Mouse (Mus musculus) macrophage (primary cell): ENCODE measurements around the gene Myom3. TPM values are rescaled to one million over a fixed set of nuclear protein-coding genes. Genes with fewer than 3 reads are reported as not detected.

Source experiments
- H3K27ac ChIP-seq: fragments of 350-480 bp; formaldehyde crosslinking; 2 replicates; pipeline ENCODE4 v1.9.0; 2021
- H3K36me3 ChIP-seq: fragments of 350-480 bp; formaldehyde crosslinking; 2 replicates; pipeline ENCODE4 v1.9.0; 2021; ENCODE audit errors: inconsistent target
- H3K4me3 ChIP-seq: fragments of 350-480 bp; formaldehyde crosslinking; 2 replicates; pipeline ENCODE4 v1.9.0; 2021; ENCODE audit errors: inconsistent target
- H3K79me2 ChIP-seq: fragments of 350-480 bp; formaldehyde crosslinking; 2 replicates; pipeline ENCODE4 v1.9.0; 2021; ENCODE audit errors: inconsistent target
- WGBS: methylation state at CpG from one replicate; pipeline ENCODE4 v1.1.7; 2026; ENCODE audit warnings: inconsistent platforms; ENCODE audit not compliant: missing documents; 5-methylcytosine and 5-hydroxymethylcytosine counted together
- polyA plus RNA-seq: library from polyadenylated mRNA; stranded (reverse); fragments of 250-400 nt; gene quantifications from 3 replicates; pipeline ENCODE4 v1.2.4, GENCODE M21; 2018; ENCODE audit warnings: inconsistent platforms

Gene Myom3
- polyA plus RNA-seq, 1 experiment from 2014 or later = 0.09 TPM

GRCm38 (mm10) chr4:135847581-135847980 lies 88.1 kb downstream of the Myom3 start:
- WGBS = 56% methylated on average over 5 of the region's 5 CpGs

GRCm38 (mm10) chr4:135850411-135851095 lies 91.0 kb downstream of the Myom3 start:
- no peak overlapping the region for H3K4me3 ChIP-seq
- no peaks in the 10 kb centered on the region for H3K79me2 ChIP-seq
- no peaks in the 10 kb centered on the region for H3K36me3 ChIP-seq
- H3K27ac ChIP-seq = no peak overlapping the region
- 78% methylated on average over 11 of the region's 13 CpGs for WGBS

More at GRCm38 (mm10) chr4:135847581-135847980, 88.1 kb downstream of the Myom3 start:
- no peak overlapping the region for H3K27ac ChIP-seq
- no peaks in the 10 kb centered on the region for H3K36me3 ChIP-seq
- H3K4me3 ChIP-seq = no peak overlapping the region
- no peaks in the 10 kb centered on the region for H3K79me2 ChIP-seq

DNA sequence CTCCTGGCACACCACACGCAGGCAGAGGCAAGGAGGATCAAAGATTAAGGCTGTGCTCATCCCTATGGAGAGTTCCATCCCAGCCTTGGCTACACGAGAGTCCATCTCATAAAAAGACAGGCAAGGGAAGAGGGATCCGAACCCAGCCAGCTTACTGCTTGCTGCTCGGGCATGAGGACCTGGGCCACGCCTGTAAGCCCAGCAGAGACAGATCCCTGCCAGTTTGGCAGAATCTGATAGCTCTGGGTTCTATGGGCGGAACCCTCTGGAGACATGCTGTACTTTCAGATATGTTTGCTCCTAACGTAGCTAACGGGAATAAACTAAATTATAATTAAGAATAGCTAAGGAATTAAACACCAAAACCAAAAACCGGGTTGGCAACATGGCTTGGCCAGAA lies 92.4 kb downstream of the Myom3 start:
- no peaks in the 10 kb centered on the region for H3K36me3 ChIP-seq
- H3K79me2 ChIP-seq = peaks cover 4% of the 10 kb centered on the region
- WGBS = 93% methylated on average over 9 of the region's 9 CpGs
- no peak overlapping the region for H3K4me3 ChIP-seq
- H3K27ac ChIP-seq = no peak overlapping the region

DNA sequence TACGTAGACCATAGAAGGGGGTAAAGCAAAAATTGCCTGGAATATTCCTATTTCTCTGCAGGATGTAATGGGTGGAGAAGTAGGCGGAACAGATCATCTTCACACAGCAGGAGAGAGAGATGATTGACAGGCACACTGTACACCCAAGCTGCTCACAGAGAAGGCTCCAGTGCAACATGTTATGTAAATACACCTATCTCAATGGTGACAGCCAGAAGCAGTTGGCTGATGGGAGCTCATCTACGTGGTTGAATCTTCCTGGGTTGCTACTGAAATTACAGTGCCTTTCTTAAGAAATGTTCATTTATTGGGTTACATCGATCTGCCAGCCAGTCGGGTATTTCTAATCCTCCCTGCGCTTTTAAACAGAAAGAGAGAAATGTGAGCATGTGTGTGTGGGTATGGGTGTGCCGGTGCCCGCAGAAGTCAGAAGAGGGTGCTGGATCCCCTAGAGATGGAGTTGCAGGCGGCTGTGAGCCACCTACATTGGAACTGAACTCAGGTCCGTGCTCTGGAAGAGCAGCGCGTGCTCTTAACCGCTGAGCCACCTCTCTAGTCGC lies 94.6 kb downstream of the Myom3 start:
- H3K27ac ChIP-seq = no peak overlapping the region
- 93% methylated on average over 13 of the region's 14 CpGs for WGBS

GRCm38 (mm10) chr4:135854630-135855029 lies 95.1 kb downstream of the Myom3 start:
- Histone ChIP-seq H3K79me2 (peaks cover 31% of the 10 kb centered on the region), H3K36me3 (no peaks in the 10 kb centered on the region), H3K27ac (no peak overlapping the region; the same call in 1 of the 2 replicates), H3K4me3 (no peak overlapping the region)
- 78% methylated on average over 9 of the region's 11 CpGs for WGBS

More for the DNA sequence above, 94.6 kb downstream of the Myom3 start:
- Histone ChIP-seq H3K79me2 (peaks cover 26% of the 10 kb centered on the region), H3K36me3 (no peaks in the 10 kb centered on the region), H3K4me3 (no peak overlapping the region)

DNA sequence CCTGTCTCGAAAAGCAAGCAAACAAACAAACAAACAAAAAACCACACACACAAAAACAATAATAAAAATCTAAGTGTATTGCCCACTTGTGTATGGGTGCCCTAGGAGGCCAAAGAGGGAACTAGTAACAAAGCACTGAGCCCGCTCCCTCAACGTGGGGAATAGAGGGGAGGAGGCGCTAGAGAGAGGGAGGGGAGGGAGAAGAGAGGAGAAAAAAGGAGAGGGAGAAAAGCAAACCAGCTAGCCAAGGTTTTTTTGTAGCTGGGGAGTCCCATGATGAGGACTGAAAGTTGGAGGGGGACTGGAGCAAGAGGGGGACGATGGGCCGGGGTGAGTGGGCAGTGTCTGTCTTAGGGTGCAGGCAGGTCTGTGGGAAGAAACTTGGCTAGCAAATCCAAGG lies 95.6 kb downstream of the Myom3 start:
- H3K79me2 ChIP-seq = peaks cover 36% of the 10 kb centered on the region
- peak overlapping the region; percentile 90 for H3K27ac ChIP-seq
- peak overlapping the region; percentile 70 for H3K4me3 ChIP-seq
- no peaks in the 10 kb centered on the region for H3K36me3 ChIP-seq
- 4% methylated on average over 5 of the region's 6 CpGs for WGBS

- Histone ChIP-seq H3K79me2 (peaks cover 42% of the 10 kb centered on the region), H3K36me3 (no peaks in the 10 kb centered on the region), H3K27ac (peak within 1 kb of the TSS; percentile 90), H3K4me3 (peak within 1 kb of the TSS; percentile 84)
- WGBS = 2% methylated on average over 53 of the region's 67 CpGs
Measured at GRCm38 (mm10) chr4:135855536-135856222, 96.2 kb downstream of the Myom3 start, which contains the start of gene Srsf10. Srsf10 (plus strand) TSS chr4:135855747.

GRCm38 (mm10) chr4:135856223-135857091 lies 96.9 kb downstream of the Myom3 start:
- Histone ChIP-seq H3K36me3 (no peaks in the 10 kb centered on the region), H3K79me2 (peaks cover 50% of the 10 kb centered on the region)
- under 1% methylated on average over 91 of the region's 91 CpGs for WGBS

DNA sequence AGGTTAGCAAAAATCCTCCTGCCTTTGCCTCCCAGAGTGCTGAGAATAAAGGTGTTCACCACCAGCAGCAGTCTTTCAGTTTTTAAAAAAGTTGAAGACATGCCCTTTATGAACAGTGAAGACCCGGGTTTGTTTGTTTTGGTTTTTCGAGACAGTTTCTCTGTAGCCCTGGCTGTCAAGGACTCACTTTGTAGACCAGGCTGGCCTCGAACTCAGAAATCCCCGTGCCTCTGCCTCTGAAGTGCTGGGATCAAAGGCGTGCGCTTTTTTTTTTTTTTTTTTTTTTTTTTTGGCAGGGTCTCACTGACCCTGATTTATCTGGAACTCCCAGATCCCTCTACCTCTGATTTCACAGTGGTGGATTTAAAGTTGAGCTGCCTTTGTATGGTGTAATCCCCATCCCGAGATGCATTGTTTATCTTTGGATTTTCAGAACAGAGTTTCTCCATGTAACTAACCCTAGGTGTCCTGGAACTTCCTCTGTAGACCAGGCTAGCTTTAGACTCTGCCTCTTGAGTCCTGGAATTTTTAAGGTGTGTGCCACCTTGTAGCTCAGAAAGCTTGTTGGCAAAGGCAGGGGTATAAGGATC lies 98.2 kb downstream of the Myom3 start:
- Histone ChIP-seq H3K27ac (0 out of 2 replicates have a peak overlapping the region, but pooled peaks have one; percentile 60), H3K79me2 (peaks cover 62% of the 10 kb centered on the region), H3K36me3 (peaks cover 4% of the 10 kb centered on the region; the same call in 1 of the 2 replicates), H3K4me3 (peak overlapping the region; percentile 84)
- 17% methylated on average over 5 of the region's 7 CpGs for WGBS

More at GRCm38 (mm10) chr4:135856223-135857091, 96.9 kb downstream of the Myom3 start:
- H3K4me3 ChIP-seq = peak overlapping the region; percentile 84
- H3K27ac ChIP-seq = peak overlapping the region; percentile 60

Other genes starting within 250 kb of the Myom3 start
- not detected in 3 replicates for gene Grhl3, start 186.1 kb upstream of the Myom3 start, polyA plus RNA-seq
- 0.04 TPM in 1 of 3 replicates, not detected in the others for gene Ifnlr1, start 73.4 kb upstream of the Myom3 start, polyA plus RNA-seq
- gene Il22ra1, start 31.5 kb upstream of the Myom3 start, polyA plus RNA-seq = not detected in 3 replicates
- 50.4 to 69.4 TPM (median 56.2 TPM) in 3 replicates for gene Srsf10, start 96.0 kb downstream of the Myom3 start, polyA plus RNA-seq
- gene Pnrc2, start 114.1 kb downstream of the Myom3 start, polyA plus RNA-seq = 74.9 to 124 TPM (median 112 TPM) in 3 replicates
- 9.0 to 20.9 TPM (median 11.2 TPM) in 3 replicates for gene Cnr2, start 135.7 kb downstream of the Myom3 start, polyA plus RNA-seq
- gene Fuca1, start 161.0 kb downstream of the Myom3 start, polyA plus RNA-seq = 158 to 239 TPM (median 178 TPM) in 3 replicates
- gene Hmgcl, start 186.7 kb downstream of the Myom3 start, polyA plus RNA-seq = 34.9 to 87.9 TPM (median 66.0 TPM) in 3 replicates
- gene Gale, start 204.0 kb downstream of the Myom3 start, polyA plus RNA-seq = 3.5 to 12.3 TPM (median 7.7 TPM) in 3 replicates
- 41.4 to 77.2 TPM (median 65.0 TPM) in 3 replicates for gene Lypla2, start 212.9 kb downstream of the Myom3 start, polyA plus RNA-seq
- 21.2 to 24.6 TPM (median 22.0 TPM) in 3 replicates for gene Pithd1, start 227.5 kb downstream of the Myom3 start, polyA plus RNA-seq